Mouse (Mus musculus) heart, adult 2 months (tissue): ENCODE results near the gene Krt83.

ENCODE experiments used
- CTCF ChIP-seq: fragments of 200-600 bp; IDR thresholded peaks from 2 replicates; pipeline ENCODE4 v1.8.1; 2022; ENCODE audit warnings: antibody characterized with exemption, mild to moderate bottlenecking, moderate library complexity
- EP300 ChIP-seq: fragments of 200-500 bp; IDR thresholded peaks from 2 replicates; pipeline ENCODE4 v1.6.1; 2011; ENCODE audit warnings: low read depth, low read length, control low read depth; ENCODE audit not compliant: insufficient read depth
- POLR2A ChIP-seq: fragments of 200-500 bp; IDR thresholded peaks from 2 replicates; pipeline ENCODE4 v1.6.1; 2011; ENCODE audit warnings: mild to moderate bottlenecking, low read depth, low read length, control low read depth; ENCODE audit not compliant: insufficient read depth

GRCm38 (mm10) chr15:101536054-101536850 is 44.9 kb upstream of the Krt83 start:
- no peak for TF ChIP-seq POLR2A
- no peak for TF ChIP-seq EP300
- no peak for TF ChIP-seq CTCF
